Mouse (Mus musculus): ENCODE data around the gene Cox10.

Cox10 gene

GRCm38 (mm10) chr11:64045041-64045440 lies 34.2 kb downstream of the Cox10 start:
- no peak for DNase-seq (ENCODE audit: low read depth, low spot score)

- DNase-seq (ENCODE audit: low read depth, low spot score) = no peak
Observed at GRCm38 (mm10) chr11:64044024-64044423, 35.2 kb downstream of the Cox10 start.

- DNase-seq (ENCODE audit: low read depth, low spot score) = no peak
Observed at GRCm38 (mm10) chr11:64041281-64041680, 38.0 kb downstream of the Cox10 start.

GRCm38 (mm10) chr11:64039600-64039999 lies 39.7 kb downstream of the Cox10 start:
- no peak for DNase-seq (ENCODE audit: low read depth, low spot score)

- DNase-seq (ENCODE audit: low read depth, low spot score) = no peak
Observed at GRCm38 (mm10) chr11:64037471-64038125, 41.7 kb downstream of the Cox10 start.

GRCm38 (mm10) chr11:64036306-64036705 lies 43.0 kb downstream of the Cox10 start:
- DNase-seq (ENCODE audit: low read depth, low spot score) = no peak

GRCm38 (mm10) chr11:64035709-64036108 lies 43.6 kb downstream of the Cox10 start:
- DNase-seq (ENCODE audit: low read depth, low spot score) = no peak

GRCm38 (mm10) chr11:64034686-64035085 lies 44.6 kb downstream of the Cox10 start:
- DNase-seq (ENCODE audit: low read depth, low spot score) = peak; percentile 59

GRCm38 (mm10) chr11:64027423-64027822 lies 51.8 kb downstream of the Cox10 start:
- DNase-seq (ENCODE audit: low read depth, low spot score) = no peak

- DNase-seq (ENCODE audit: low read depth, low spot score) = no peak
Observed at GRCm38 (mm10) chr11:64025843-64026242, 53.4 kb downstream of the Cox10 start.

- no peak for DNase-seq (ENCODE audit: low read depth, low spot score)
Observed at GRCm38 (mm10) chr11:64024575-64024974, 54.7 kb downstream of the Cox10 start.

- no peak for DNase-seq (ENCODE audit: low read depth, low spot score)
Observed at GRCm38 (mm10) chr11:64023380-64023981, 55.8 kb downstream of the Cox10 start.

GRCm38 (mm10) chr11:64022403-64023047 lies 56.7 kb downstream of the Cox10 start:
- no peak for DNase-seq (ENCODE audit: low read depth, low spot score)

GRCm38 (mm10) chr11:64019235-64019634 lies 60.0 kb downstream of the Cox10 start:
- no peak for DNase-seq (ENCODE audit: low read depth, low spot score)

- no peak for DNase-seq (ENCODE audit: low read depth, low spot score)
Observed at GRCm38 (mm10) chr11:64018165-64018564, 61.1 kb downstream of the Cox10 start.

- DNase-seq (ENCODE audit: low read depth, low spot score) = no peak
Observed at GRCm38 (mm10) chr11:64015309-64015708, 64.0 kb downstream of the Cox10 start.

- no peak for DNase-seq (ENCODE audit: low read depth, low spot score)
Observed at GRCm38 (mm10) chr11:64010724-64011496, 68.4 kb downstream of the Cox10 start.

- no peak for DNase-seq (ENCODE audit: low read depth, low spot score)
Observed at GRCm38 (mm10) chr11:64004152-64004551, 75.1 kb downstream of the Cox10 start.

- DNase-seq (ENCODE audit: low read depth, low spot score) = no peak
Observed at GRCm38 (mm10) chr11:64003484-64003883, 75.8 kb downstream of the Cox10 start.

GRCm38 (mm10) chr11:64002629-64003028 lies 76.6 kb downstream of the Cox10 start:
- no peak for DNase-seq (ENCODE audit: low read depth, low spot score)

- DNase-seq (ENCODE audit: low read depth, low spot score) = no peak
Observed at GRCm38 (mm10) chr11:64001111-64001510, 78.2 kb downstream of the Cox10 start.

- no peak for DNase-seq (ENCODE audit: low read depth, low spot score)
Observed at GRCm38 (mm10) chr11:64000200-64000794, 79.0 kb downstream of the Cox10 start.
